Mouse (Mus musculus): Measurements from ENCODE around the gene Ric1.

- no peak for TF ChIP-seq CTCF (conservative IDR thresholded peaks at IDR 0.05; ENCODE audit: insufficient read depth, insufficient read length, low read depth, low read length)
- TF ChIP-seq POLR2A (IDR thresholded peaks at IDR 0.05; ENCODE audit: low read depth, low read length), result no peak
These were observed 34.0 kb upstream of the Ric1 start for GRCm38 (mm10) chr19:29488073-29488390.
